Comparison of ENCODE assay signal across 14 mouse cellular contexts in genomic region chr19:5073518-5073917, GRCm38 (mm10). TPM values are rescaled to one million over a fixed set of nuclear protein-coding genes. Genes with fewer than 3 reads are reported as not detected.
DNase-seq lines count a peak whose midpoint lies in the region; ATAC-seq and TF ChIP-seq lines count a peak whose summit lies in the region.
"Had no signal": no experiment of that assay in that cellular context is flagged by ENCODE, and none has a peak within 500 bp of the region (broad histone marks: within the 10 kb centered on the region; RNA-seq: fewer than 3 reads in every experiment).

No protein-coding gene starts in this region.

- no peak overlapping the region for H3K27ac ChIP-seq in lung, embryonic 14.5 days (ENCODE audit: low read depth)
- H3K27ac ChIP-seq in CH12.LX (ENCODE audit: insufficient read depth, low read depth) = no peak overlapping the region
- no peak overlapping the region for H3K27ac ChIP-seq in limb, embryonic 12.5 days
- no peak overlapping the region for H3K27ac ChIP-seq in forebrain, postnatal 0 days (ENCODE audit: low read depth, low read length)
- H3K27ac ChIP-seq: heart, adult 2 months; kidney, postnatal 0 days had no signal

- H3K4me1 ChIP-seq in lung, embryonic 14.5 days (ENCODE audit: insufficient read depth) = 0 out of 2 replicates have a peak, but pooled peaks cover 6% of the 10 kb centered on the region
- H3K4me1 ChIP-seq in CH12.LX (ENCODE audit: control insufficient read depth in 1 of 2, insufficient read depth in 2 of 2) = peaks cover 8 to 23% of the 10 kb centered on the region in 2 experiments; a peak in 3 of 4 replicates
- peaks cover 37% of the 10 kb centered on the region for H3K4me1 ChIP-seq in limb, embryonic 12.5 days (replicated peaks)
- peaks cover 13% of the 10 kb centered on the region; the same call in 1 of the 2 replicates for H3K4me1 ChIP-seq in forebrain, postnatal 0 days (ENCODE audit: insufficient read depth)

- H3K4me2 ChIP-seq in lung, embryonic 14.5 days = peak overlapping the region; percentile 77
- H3K4me2 ChIP-seq in CH12.LX (ENCODE audit: insufficient read depth, low read depth, poor library complexity, severe bottlenecking) = peak overlapping the region; percentile 65
- peak overlapping the region; percentile 99; the same call in 1 of the 2 replicates for H3K4me2 ChIP-seq in limb, embryonic 12.5 days
- H3K4me2 ChIP-seq in forebrain, postnatal 0 days (ENCODE audit: low read depth) = no peak overlapping the region

- no peak for DNase-seq in lung, embryonic 14.5 days
- DNase-seq in lung, postnatal 25 days (ENCODE audit: low spot score) = no peak
- no peak for DNase-seq in CH12.LX (ENCODE audit: extremely low read depth)
- peak; percentile 66 for DNase-seq in brain, adult 2 months (ENCODE audit: low read depth, low spot score)
- no peak for DNase-seq in forebrain, postnatal 0 days

- TF ChIP-seq CTCF in lung, embryonic 14.5 days (IDR thresholded peaks at IDR 0.05; ENCODE audit: low read depth) = no peak
- TF ChIP-seq CTCF in CH12.LX (conservative IDR thresholded peaks at IDR 0.05 in 1 of 2, IDR thresholded peaks at IDR 0.05 in 1 of 2; ENCODE audit: low read depth in 2 of 2, low read length in 2 of 2) = no peak
- TF ChIP-seq CTCF in forebrain, postnatal 0 days (IDR thresholded peaks at IDR 0.05; ENCODE audit: low read depth) = no peak

- WGBS in lung, embryonic 14.5 days = 29% methylated on average over 5 of the region's 5 CpGs
- 39% methylated on average over 5 of the region's 5 CpGs for WGBS in limb, embryonic 12.5 days
- WGBS in forebrain, postnatal 0 days = 46% methylated on average over 5 of the region's 5 CpGs

- no peak for ATAC-seq in lung, embryonic 14.5 days (ENCODE audit: insufficient read depth)
- ATAC-seq in limb, embryonic 12.5 days (ENCODE audit: insufficient number of reproducible peaks, insufficient read depth, low FRiP score, low TSS enrichment, low read depth) = no peak
- ATAC-seq in megakaryocyte, adult 5-6 weeks (ENCODE audit: poor library complexity, severe bottlenecking) = no peak
- no peak for ATAC-seq in forebrain, postnatal 0 days
- ATAC-seq: forebrain, embryonic 16.5 days had no signal

- TF ChIP-seq EP300 in CH12.LX (IDR thresholded peaks at IDR 0.05; ENCODE audit: low read length) = no peak

- H3K9ac ChIP-seq in lung, embryonic 14.5 days = no peak overlapping the region
- no peak overlapping the region for H3K9ac ChIP-seq in CH12.LX (ENCODE audit: insufficient read depth, low read depth)
- no peak overlapping the region for H3K9ac ChIP-seq in limb, embryonic 12.5 days (replicated peaks)
- no peak overlapping the region for H3K9ac ChIP-seq in forebrain, postnatal 0 days
- H3K9ac ChIP-seq: heart, embryonic 15.5 days had no signal

- no peak for TF ChIP-seq RAD21 in CH12.LX (IDR thresholded peaks at IDR 0.05; ENCODE audit: low read depth, low read length)

- dilution Hi-C loops in CH12.LX (cut with MboI; ENCODE audit: extremely low pct_ligation_motif_present, extremely low pct_unique_long_range_greater_than_20kb, low sequenced_read_pairs) = no loop called here

- in situ Hi-C loops in CH12.LX (cut with MboI; ENCODE audit: low pct_ligation_motif_present, low pct_unique_long_range_greater_than_20kb, low sequenced_read_pairs) = no loop called here

- H3K27me3 ChIP-seq in lung, embryonic 14.5 days (ENCODE audit: insufficient read depth, low read length) = peaks cover 17% of the 10 kb centered on the region; the same call in 1 of the 2 replicates
- H3K27me3 ChIP-seq in CH12.LX (replicated peaks) = peaks cover 76% of the 10 kb centered on the region
- peaks cover 13% of the 10 kb centered on the region for H3K27me3 ChIP-seq in limb, embryonic 12.5 days
- no peaks in the 10 kb centered on the region for H3K27me3 ChIP-seq in forebrain, postnatal 0 days (ENCODE audit: insufficient read depth, low read length)

- no peak overlapping the region for H3K4me3 ChIP-seq in lung, embryonic 14.5 days (ENCODE audit: low read depth, low read length)
- H3K4me3 ChIP-seq in CH12.LX (replicated peaks in 1 of 3; ENCODE audit: low read depth in 2 of 3, low read length in 2 of 3, poor library complexity in 1 of 3) = no peak overlapping the region
- H3K4me3 ChIP-seq in limb, embryonic 12.5 days (replicated peaks) = no peak overlapping the region
- H3K4me3 ChIP-seq in forebrain, postnatal 0 days (ENCODE audit: low read depth, low read length) = no peak overlapping the region

- H3K79me2 ChIP-seq in CH12.LX (replicated peaks; ENCODE audit: control insufficient read depth, extremely low read depth, insufficient read depth, poor library complexity, severe bottlenecking) = no peaks in the 10 kb centered on the region

- H3K36me3 ChIP-seq in lung, embryonic 14.5 days (ENCODE audit: insufficient read depth) = no peaks in the 10 kb centered on the region
- H3K36me3 ChIP-seq in CH12.LX (replicated peaks in 1 of 2; ENCODE audit: control insufficient read depth in 1 of 2, insufficient read depth in 1 of 2, low read length in 1 of 2) = no peaks in the 10 kb centered on the region
- H3K36me3 ChIP-seq in limb, embryonic 12.5 days = no peaks in the 10 kb centered on the region
- H3K36me3 ChIP-seq in forebrain, postnatal 0 days (ENCODE audit: insufficient read depth) = no peaks in the 10 kb centered on the region
- H3K36me3 ChIP-seq: heart, embryonic 15.5 days; hindbrain, embryonic 10.5 days had no signal

- no peak for TF ChIP-seq POLR2A in CH12.LX (IDR thresholded peaks at IDR 0.05; ENCODE audit: low read depth, low read length)

- H3K9me3 ChIP-seq in lung, embryonic 14.5 days (ENCODE audit: low read depth, low read length) = no peaks in the 10 kb centered on the region
- peaks cover 6% of the 10 kb centered on the region for H3K9me3 ChIP-seq in CH12.LX (replicated peaks; ENCODE audit: low read length)
- H3K9me3 ChIP-seq in limb, embryonic 12.5 days = no peaks in the 10 kb centered on the region
- no peaks in the 10 kb centered on the region for H3K9me3 ChIP-seq in forebrain, postnatal 0 days (ENCODE audit: low read length)
- H3K9me3 ChIP-seq: heart, embryonic 15.5 days; hindbrain, embryonic 10.5 days had no signal

TF ChIP-seq in CH12.LX, 34 proteins besides CTCF, POLR2A, EP300 and RAD21 (continues in another document):
- TF ChIP-seq CHD2 (IDR thresholded peaks at IDR 0.05; ENCODE audit: low read length) (no peak), RCOR1 (conservative IDR thresholded peaks at IDR 0.05; ENCODE audit: low read depth, low read length) (no peak), USF1 (IDR thresholded peaks at IDR 0.05; ENCODE audit: low read depth, low read length) (no peak)

RNA-seq across cellular contexts. Expression of gene Cd248, which starts 5.6 kb away (rescaled TPM):
- polyA plus RNA-seq in lung, embryonic 14.5 days (2014; fragmentation: Nextera tagmentation; extraction: Ambion mirVana) = 105 and 110 TPM in 2 replicates
- total RNA-seq in CH12.LX (2012; rRNA removed) (not detected in 2 replicates), CH12.LX (2014; rRNA removed) (not detected in 2 replicates)
- not detected in 2 replicates for polyA plus RNA-seq in CH12.LX (2012; ENCODE audit: insufficient read length, low read depth)
- 30.6 and 38.1 TPM in 2 replicates for polyA plus RNA-seq in limb, embryonic 12.5 days (2016; fragmentation: Nextera tagmentation; extraction: Ambion mirVana)
- 0.13 TPM in 1 of 2 replicates, not detected in the other for total RNA-seq in megakaryocyte, adult 5-6 weeks (2015)
- not detected in 2 replicates for total RNA-seq in megakaryocyte, adult 5-6 weeks (2017)
- 11.8 and 20.8 TPM in 2 replicates for total RNA-seq in forebrain, postnatal 0 days (2014; rRNA removed)
- 16.3 and 18.1 TPM in 2 replicates for polyA plus RNA-seq in forebrain, postnatal 0 days (2015; fragmentation: Nextera tagmentation; extraction: Ambion mirVana)
- total RNA-seq: monocyte, adult 5-6 weeks had no signal

RNA-seq across cellular contexts. Expression of gene Tmem151a, which starts 11.8 kb away (rescaled TPM):
- 3.1 and 4.4 TPM in 2 replicates for polyA plus RNA-seq in lung, embryonic 14.5 days (2014; fragmentation: Nextera tagmentation; extraction: Ambion mirVana)
- total RNA-seq in CH12.LX (2012; rRNA removed) (not detected in 2 replicates), CH12.LX (2014; rRNA removed) (not detected in 2 replicates)
- not detected in 2 replicates for polyA plus RNA-seq in CH12.LX (2012; ENCODE audit: insufficient read length, low read depth)
- polyA plus RNA-seq in limb, embryonic 12.5 days (2016; fragmentation: Nextera tagmentation; extraction: Ambion mirVana) = 2.3 and 2.8 TPM in 2 replicates
- total RNA-seq in megakaryocyte, adult 5-6 weeks (2015) = not detected in 2 replicates
- total RNA-seq in megakaryocyte, adult 5-6 weeks (2017) = not detected in 2 replicates
- 22.6 and 37.0 TPM in 2 replicates for total RNA-seq in forebrain, postnatal 0 days (2014; rRNA removed)
- polyA plus RNA-seq in forebrain, postnatal 0 days (2015; fragmentation: Nextera tagmentation; extraction: Ambion mirVana) = 40.6 and 46.2 TPM in 2 replicates

RNA-seq across cellular contexts. Expression of gene Yif1a, which starts 14.8 kb away (rescaled TPM):
- 99.2 and 105 TPM in 2 replicates for polyA plus RNA-seq in lung, embryonic 14.5 days (2014; fragmentation: Nextera tagmentation; extraction: Ambion mirVana)
- total RNA-seq in CH12.LX (2012; rRNA removed) (62.6 and 65.0 TPM in 2 replicates), CH12.LX (2014; rRNA removed) (63.6 and 72.4 TPM in 2 replicates)
- polyA plus RNA-seq in CH12.LX (2012; ENCODE audit: insufficient read length, low read depth) = 33.1 and 39.0 TPM in 2 replicates
- polyA plus RNA-seq in limb, embryonic 12.5 days (2016; fragmentation: Nextera tagmentation; extraction: Ambion mirVana) = 60.7 and 69.4 TPM in 2 replicates
- total RNA-seq in megakaryocyte, adult 5-6 weeks (2015) = 30.6 and 33.4 TPM in 2 replicates
- total RNA-seq in megakaryocyte, adult 5-6 weeks (2017) = 8.5 and 14.1 TPM in 2 replicates
- total RNA-seq in forebrain, postnatal 0 days (2014; rRNA removed) = 44.6 and 54.9 TPM in 2 replicates
- polyA plus RNA-seq in forebrain, postnatal 0 days (2015; fragmentation: Nextera tagmentation; extraction: Ambion mirVana) = 50.5 and 59.9 TPM in 2 replicates

RNA-seq across cellular contexts. Expression of gene Rin1, which starts 23.2 kb away (rescaled TPM):
- 4.0 and 5.9 TPM in 2 replicates for polyA plus RNA-seq in lung, embryonic 14.5 days (2014; fragmentation: Nextera tagmentation; extraction: Ambion mirVana)
- total RNA-seq in CH12.LX (2012; rRNA removed) = 0.47 and 0.92 TPM in 2 replicates
- total RNA-seq in CH12.LX (2014; rRNA removed) = 0.13 and 0.30 TPM in 2 replicates
- 0.74 and 0.89 TPM in 2 replicates for polyA plus RNA-seq in CH12.LX (2012; ENCODE audit: insufficient read length, low read depth)
- 2.4 and 2.5 TPM in 2 replicates for polyA plus RNA-seq in limb, embryonic 12.5 days (2016; fragmentation: Nextera tagmentation; extraction: Ambion mirVana)
- 0.30 and 0.65 TPM in 2 replicates for total RNA-seq in megakaryocyte, adult 5-6 weeks (2015)
- 0.15 and 0.98 TPM in 2 replicates for total RNA-seq in megakaryocyte, adult 5-6 weeks (2017)
- 3.0 and 9.8 TPM in 2 replicates for total RNA-seq in forebrain, postnatal 0 days (2014; rRNA removed)
- 1.7 and 2.4 TPM in 2 replicates for polyA plus RNA-seq in forebrain, postnatal 0 days (2015; fragmentation: Nextera tagmentation; extraction: Ambion mirVana)

RNA-seq across cellular contexts. Expression of gene Cnih2, which starts 24.8 kb away (rescaled TPM):
- polyA plus RNA-seq in lung, embryonic 14.5 days (2014; fragmentation: Nextera tagmentation; extraction: Ambion mirVana) = 14.8 and 15.3 TPM in 2 replicates
- total RNA-seq in CH12.LX (2012; rRNA removed) (0.55 and 0.72 TPM in 2 replicates), CH12.LX (2014; rRNA removed) (0.23 TPM in 1 of 2 replicates, not detected in the other)
- 1.7 and 2.2 TPM in 2 replicates for polyA plus RNA-seq in CH12.LX (2012; ENCODE audit: insufficient read length, low read depth)
- 43.0 and 46.3 TPM in 2 replicates for polyA plus RNA-seq in limb, embryonic 12.5 days (2016; fragmentation: Nextera tagmentation; extraction: Ambion mirVana)
- total RNA-seq in megakaryocyte, adult 5-6 weeks (2015) = not detected in 2 replicates
- total RNA-seq in megakaryocyte, adult 5-6 weeks (2017) = not detected in 2 replicates
- 567 and 663 TPM in 2 replicates for total RNA-seq in forebrain, postnatal 0 days (2014; rRNA removed)
- 563 and 604 TPM in 2 replicates for polyA plus RNA-seq in forebrain, postnatal 0 days (2015; fragmentation: Nextera tagmentation; extraction: Ambion mirVana)
- total RNA-seq: heart, adult 2 months; liver, adult 2 months; monocyte, adult 5-6 weeks had no signal

Comparison
In these comparisons a context has a peak if more than half of its experiments do, and no peak if none do; other contexts are left out.
1. RNA of gene Cd248, which starts 5.6 kb away (polyA plus RNA-seq): 105 to 110 TPM in lung, embryonic 14.5 days, 30.6 to 38.1 TPM in limb, embryonic 12.5 days and 16.3 to 18.1 TPM in forebrain, postnatal 0 days; not detected in CH12.LX; every median in the first group is over 10 times any median in the second.